Mouse (Mus musculus) lung, embryonic 15.5 days (tissue): ENCODE results near the gene Nxnl1. TPM values are rescaled to one million over a fixed set of nuclear protein-coding genes. Genes with fewer than 3 reads are reported as not detected.
A peak's percentile ranks its signal among the peaks of the same experiment; 100 is the strongest.

ENCODE experiments used
- ATAC-seq: fragments of 200-750 bp; cut with Nextera tagmentation; 2 replicates; pipeline ENCODE4 v1.8.0; 2017; ENCODE audit warnings: moderate number of reproducible peaks, borderline replicate concordance; ENCODE audit not compliant: low FRiP score, low TSS enrichment; ENCODE audit errors: extremely low read depth
- H3K27ac ChIP-seq: fragments of 300-500 bp; sonication (generic); 2 replicates; pipeline ENCODE4 v1.5.1; 2015; ENCODE audit warnings: moderate library complexity, mild to moderate bottlenecking, inconsistent platforms
- H3K27me3 ChIP-seq: fragments of 300-500 bp; sonication (generic); 2 replicates; pipeline ENCODE4 v1.6.1; 2015; ENCODE audit warnings: inconsistent platforms
- H3K36me3 ChIP-seq: fragments of 300-500 bp; sonication (generic); 2 replicates; pipeline ENCODE4 v1.6.1; 2015; ENCODE audit warnings: inconsistent platforms
- H3K4me1 ChIP-seq: fragments of 300-500 bp; sonication (generic); 2 replicates; pipeline ENCODE4 v1.6.1; 2015; ENCODE audit warnings: inconsistent platforms
- H3K4me2 ChIP-seq: fragments of 300-500 bp; sonication (generic); 2 replicates; pipeline ENCODE4 v1.6.1; 2015; ENCODE audit warnings: inconsistent platforms, mild to moderate bottlenecking, moderate library complexity
- H3K4me3 ChIP-seq: fragments of 300-500 bp; sonication (generic); 2 replicates; pipeline ENCODE4 v1.5.1; 2015; ENCODE audit warnings: mild to moderate bottlenecking, inconsistent platforms
- H3K9ac ChIP-seq: fragments of 300-500 bp; sonication (generic); 2 replicates; pipeline ENCODE4 v1.6.1; 2015; ENCODE audit warnings: inconsistent platforms
- H3K9me3 ChIP-seq: fragments of 300-500 bp; sonication (generic); 2 replicates; pipeline ENCODE4 v1.6.1; 2016; ENCODE audit warnings: inconsistent platforms
- WGBS: fragments of 180-500 bp; shearing (Covaris S2); methylation state at CpG from one replicate; pipeline ENCODE4 v1.1.7; 2015; 5-methylcytosine and 5-hydroxymethylcytosine counted together
- polyA plus RNA-seq: library from polyadenylated mRNA; unstranded; fragments of >200 nt; fragmentation: Nextera tagmentation; extraction: Ambion mirVana; gene quantifications from 2 replicates; pipeline ENCODE4 v1.2.1, GENCODE M21; 2015

The Nxnl1 gene
- polyA plus RNA-seq, 1 experiment from 2014 or later: not detected

GRCm38 (mm10) chr8:71596384-71596783 lies 30.0 kb upstream of the Nxnl1 start:
- Histone ChIP-seq H3K4me1 (peaks cover 22% of the 10 kb centered on the region), H3K36me3 (no peaks in the 10 kb centered on the region; the same call in 1 of the 2 replicates), H3K27me3 (peaks cover 2% of the 10 kb centered on the region; the same call in 1 of the 2 replicates), H3K9me3 (no peaks in the 10 kb centered on the region), H3K4me3 (no peak overlapping the region), H3K9ac (no peak overlapping the region), H3K4me2 (no peak overlapping the region), H3K27ac (no peak overlapping the region)
- 52% methylated on average over 6 of the region's 6 CpGs for WGBS
- ATAC-seq: no peak

- H3K9me3 ChIP-seq: no peaks in the 10 kb centered on the region
- H3K4me2 ChIP-seq: no peak overlapping the region
- H3K36me3 ChIP-seq: no peaks in the 10 kb centered on the region; the same call in 1 of the 2 replicates
- H3K9ac ChIP-seq: no peak overlapping the region
- 6% methylated on average over 27 of the region's 27 CpGs for WGBS
- ATAC-seq: no peak
- no peak overlapping the region for H3K4me3 ChIP-seq
- no peak overlapping the region for H3K27ac ChIP-seq
- no peaks in the 10 kb centered on the region for H3K27me3 ChIP-seq
- H3K4me1 ChIP-seq: peaks cover 28% of the 10 kb centered on the region
Observed at GRCm38 (mm10) chr8:71595862-71596261, 29.5 kb upstream of the Nxnl1 start.

GRCm38 (mm10) chr8:71594324-71594722 lies 27.9 kb upstream of the Nxnl1 start:
- Histone ChIP-seq H3K9me3 (no peaks in the 10 kb centered on the region), H3K27me3 (no peaks in the 10 kb centered on the region), H3K9ac (no peak overlapping the region), H3K4me2 (no peak overlapping the region), H3K27ac (no peak overlapping the region), H3K4me3 (no peak overlapping the region), H3K4me1 (peaks cover 28% of the 10 kb centered on the region), H3K36me3 (no peaks in the 10 kb centered on the region; the same call in 1 of the 2 replicates)
- ATAC-seq: no peak
- 86% methylated on average over 4 of the region's 4 CpGs for WGBS

- ATAC-seq: no peak
- WGBS: 88% methylated on average over 8 of the region's 8 CpGs
- H3K4me3 ChIP-seq: peak overlapping the region; percentile 72; the same call in 1 of the 2 replicates
- H3K27ac ChIP-seq: no peak overlapping the region
- H3K4me2 ChIP-seq: peak overlapping the region; percentile 89; the same call in 1 of the 2 replicates
- peaks cover 28% of the 10 kb centered on the region for H3K4me1 ChIP-seq
- H3K36me3 ChIP-seq: no peaks in the 10 kb centered on the region; the same call in 1 of the 2 replicates
- no peaks in the 10 kb centered on the region for H3K27me3 ChIP-seq
- no peak overlapping the region for H3K9ac ChIP-seq
- no peaks in the 10 kb centered on the region for H3K9me3 ChIP-seq
Observed at GRCm38 (mm10) chr8:71593556-71594323, 27.3 kb upstream of the Nxnl1 start.

- 3% methylated on average over 60 of the region's 60 CpGs for WGBS
Observed at GRCm38 (mm10) chr8:71592374-71593170, 26.2 kb upstream of the Nxnl1 start.

GRCm38 (mm10) chr8:71591471-71592373 lies 25.3 kb upstream of the Nxnl1 start, which contains the start of gene Pgls:
Gene Pgls (plus strand): TSS chr8:71592176.
- Histone ChIP-seq H3K36me3 (no peaks in the 10 kb centered on the region; the same call in 1 of the 2 replicates), H3K9me3 (no peaks in the 10 kb centered on the region), H3K27ac (peak within 1 kb of the TSS; percentile 98), H3K9ac (peak within 1 kb of the TSS; percentile 83), H3K27me3 (no peaks in the 10 kb centered on the region), H3K4me1 (peaks cover 28% of the 10 kb centered on the region), H3K4me2 (peak within 1 kb of the TSS; percentile 89), H3K4me3 (peak within 1 kb of the TSS; percentile 72)
- peak; percentile 93 for ATAC-seq
- WGBS: under 1% methylated on average over 71 of the region's 71 CpGs

More at GRCm38 (mm10) chr8:71592374-71593170, 26.2 kb upstream of the Nxnl1 start:
- H3K4me3 ChIP-seq: peak overlapping the region; percentile 72
- H3K4me2 ChIP-seq: peak overlapping the region; percentile 89
- no peaks in the 10 kb centered on the region; the same call in 1 of the 2 replicates for H3K36me3 ChIP-seq
- H3K4me1 ChIP-seq: peaks cover 28% of the 10 kb centered on the region
- peak overlapping the region; percentile 98 for H3K27ac ChIP-seq
- peak overlapping the region; percentile 83 for H3K9ac ChIP-seq
- peak; percentile 73 for ATAC-seq
- no peaks in the 10 kb centered on the region for H3K27me3 ChIP-seq
- no peaks in the 10 kb centered on the region for H3K9me3 ChIP-seq

GRCm38 (mm10) chr8:71591017-71591416 lies 24.6 kb upstream of the Nxnl1 start:
- WGBS: 13% methylated on average over 5 of the region's 5 CpGs
- Histone ChIP-seq H3K27me3 (no peaks in the 10 kb centered on the region), H3K27ac (no peak overlapping the region)

GRCm38 (mm10) chr8:71588762-71589161 lies 22.4 kb upstream of the Nxnl1 start:
- Histone ChIP-seq H3K36me3 (peaks cover 7% of the 10 kb centered on the region; the same call in 1 of the 2 replicates), H3K9ac (no peak overlapping the region), H3K27me3 (no peaks in the 10 kb centered on the region), H3K27ac (no peak overlapping the region), H3K4me3 (no peak overlapping the region), H3K4me2 (no peak overlapping the region), H3K4me1 (peaks cover 17% of the 10 kb centered on the region), H3K9me3 (no peaks in the 10 kb centered on the region)
- ATAC-seq: no peak
- 61% methylated on average over 3 of the region's 3 CpGs for WGBS

More at GRCm38 (mm10) chr8:71591017-71591416, 24.6 kb upstream of the Nxnl1 start:
- Histone ChIP-seq H3K9me3 (no peaks in the 10 kb centered on the region), H3K4me3 (peak overlapping the region; percentile 72), H3K4me1 (peaks cover 21% of the 10 kb centered on the region), H3K9ac (peak overlapping the region; percentile 83), H3K4me2 (peak overlapping the region; percentile 89), H3K36me3 (no peaks in the 10 kb centered on the region; the same call in 1 of the 2 replicates)
- ATAC-seq: no peak

- H3K36me3 ChIP-seq: peaks cover 7% of the 10 kb centered on the region; the same call in 1 of the 2 replicates
- no peaks in the 10 kb centered on the region for H3K27me3 ChIP-seq
- peaks cover 6% of the 10 kb centered on the region for H3K4me1 ChIP-seq
- H3K9ac ChIP-seq: no peak overlapping the region
- no peaks in the 10 kb centered on the region for H3K9me3 ChIP-seq
- no peak overlapping the region for H3K4me3 ChIP-seq
- H3K4me2 ChIP-seq: no peak overlapping the region
- 72% methylated on average over 2 of the region's 2 CpGs for WGBS
- ATAC-seq: no peak
- no peak overlapping the region for H3K27ac ChIP-seq
Observed at GRCm38 (mm10) chr8:71586891-71587290, 20.5 kb upstream of the Nxnl1 start.

- H3K27me3 ChIP-seq: no peaks in the 10 kb centered on the region
- no peak for ATAC-seq
- H3K9me3 ChIP-seq: no peaks in the 10 kb centered on the region
- no peak overlapping the region for H3K27ac ChIP-seq
- no peak overlapping the region for H3K4me3 ChIP-seq
- peaks cover 7% of the 10 kb centered on the region; the same call in 1 of the 2 replicates for H3K36me3 ChIP-seq
- H3K9ac ChIP-seq: no peak overlapping the region
- H3K4me2 ChIP-seq: no peak overlapping the region
- 54% methylated on average over 9 of the region's 9 CpGs for WGBS
- no peaks in the 10 kb centered on the region for H3K4me1 ChIP-seq
Observed at GRCm38 (mm10) chr8:71580201-71580600, 13.8 kb upstream of the Nxnl1 start.

- WGBS: 88% methylated on average over 14 of the region's 14 CpGs
- H3K4me1 ChIP-seq: no peaks in the 10 kb centered on the region
- H3K36me3 ChIP-seq: peaks cover 2% of the 10 kb centered on the region; the same call in 1 of the 2 replicates
- no peak overlapping the region for H3K27ac ChIP-seq
- ATAC-seq: no peak
- no peaks in the 10 kb centered on the region for H3K27me3 ChIP-seq
- H3K9ac ChIP-seq: no peak overlapping the region
- H3K4me3 ChIP-seq: no peak overlapping the region
- no peaks in the 10 kb centered on the region for H3K9me3 ChIP-seq
- no peak overlapping the region for H3K4me2 ChIP-seq
Observed at GRCm38 (mm10) chr8:71579476-71579875, 13.1 kb upstream of the Nxnl1 start.
